ENCODE assay signal across 13 mouse cellular contexts in genomic region chr2:132211995-132212656, GRCm38 (mm10). TPM values are rescaled to one million over a fixed set of nuclear protein-coding genes. Genes with fewer than 3 reads are reported as not detected.
DNase-seq lines count a peak whose midpoint lies in the region; TF ChIP-seq lines count a peak whose summit lies in the region.
"Had no signal": no experiment of that assay in that cellular context is flagged by ENCODE, and none has a peak within 500 bp of the region (broad histone marks: within the 10 kb centered on the region; RNA-seq: fewer than 3 reads in every experiment).

No protein-coding gene starts in this region.

- intact Hi-C loops in heart, postnatal 25 days (cut with DNase I), result no loop called here

- peak; percentile 44 for DNase-seq in layer of hippocampus, adult 9-11 months
- no peak for DNase-seq in layer of hippocampus, postnatal 25 days (ENCODE audit: extremely low spot score in 1 of 2, low spot score in 1 of 2)
- peak; percentile 73 for DNase-seq in adrenal gland, postnatal 25 days
- DNase-seq in heart, postnatal 25 days (ENCODE audit: low spot score), result peak; percentile 21
- no peak for DNase-seq in cerebellum, adult 18-20 months
- DNase-seq in retina, embryonic 14.5 days (ENCODE audit: low spot score), result no peak
- DNase-seq in kidney, adult 18-20 months, result no peak
- DNase-seq: liver; thymus, postnatal 14 days had no signal

- no peak overlapping the region for H3K4me3 ChIP-seq in small intestine, adult 2 months (ENCODE audit: low read depth, low read length)
- H3K4me3 ChIP-seq: forebrain, embryonic 12.5 days; kidney, embryonic 15.5 days had no signal

- peak overlapping the region; percentile 40; the same call in 1 of the 2 replicates for H3K27ac ChIP-seq in small intestine, adult 2 months (ENCODE audit: insufficient read depth, low read depth, low read length)
- H3K27ac ChIP-seq: forebrain, embryonic 12.5 days; kidney, embryonic 15.5 days had no signal

- 59% methylated on average over 5 of the region's 5 CpGs for WGBS in small intestine, adult 2 months

- TF ChIP-seq CTCF in small intestine, adult 2 months (IDR thresholded peaks at IDR 0.05; ENCODE audit: extremely low read depth, insufficient read length, insufficient replicate concordance, low read depth, low read length), result no peak

- H3K36me3 ChIP-seq in small intestine, adult 2 months (ENCODE audit: control insufficient read depth, insufficient read depth, low read length), result no peaks in the 10 kb centered on the region
- H3K36me3 ChIP-seq: forebrain, embryonic 12.5 days; G1E; kidney, embryonic 15.5 days had no signal

- no peaks in the 10 kb centered on the region for H3K27me3 ChIP-seq in small intestine, adult 2 months (ENCODE audit: control insufficient read depth, insufficient read depth, low read length)
- H3K27me3 ChIP-seq: forebrain, embryonic 12.5 days; kidney, embryonic 15.5 days had no signal

- 0 out of 2 replicates have a peak, but pooled peaks have one; percentile 17 for TF ChIP-seq POLR2A in small intestine, adult 2 months (IDR thresholded peaks at IDR 0.05; ENCODE audit: low read depth, low read length)

- peaks cover 20% of the 10 kb centered on the region; the same call in 1 of the 2 replicates for H3K4me1 ChIP-seq in small intestine, adult 2 months (ENCODE audit: control insufficient read depth, insufficient read depth, insufficient read length, low read length)
- H3K4me1 ChIP-seq: forebrain, embryonic 12.5 days; kidney, embryonic 15.5 days had no signal

RNA-seq across cellular contexts. Expression of gene Tmem230, which starts 35.5 kb away (rescaled TPM):
- 10 to 100 TPM; 27.4 to 29.6 TPM for total RNA-seq in layer of hippocampus, postnatal 25 days (2021)
- 46.2 and 46.4 TPM in 2 replicates for total RNA-seq in adrenal gland, postnatal 25 days (2021)
- 10 to 100 TPM; 22.6 to 23.9 TPM for total RNA-seq in heart, postnatal 25 days (2021)
- polyA plus RNA-seq in small intestine, adult 2 months (2012; rRNA removed), result 112 and 227 TPM in 2 replicates

RNA-seq across cellular contexts. Expression of gene Pcna, which starts 41.0 kb away (rescaled TPM):
- total RNA-seq in layer of hippocampus, postnatal 25 days (2021), result 10 to 100 TPM; 47.4 to 50.8 TPM
- total RNA-seq in adrenal gland, postnatal 25 days (2021), result 92.6 and 103 TPM in 2 replicates
- 10 to 100 TPM; 37.5 to 40.9 TPM for total RNA-seq in heart, postnatal 25 days (2021)
- polyA plus RNA-seq in small intestine, adult 2 months (2012; rRNA removed), result 32.6 and 54.9 TPM in 2 replicates

RNA-seq across cellular contexts. Expression of gene Cds2, which starts 50.8 kb away (rescaled TPM):
- 100 to 1,000 TPM; 228 to 237 TPM for total RNA-seq in layer of hippocampus, postnatal 25 days (2021)
- total RNA-seq in adrenal gland, postnatal 25 days (2021), result 70.5 and 91.0 TPM in 2 replicates
- total RNA-seq in heart, postnatal 25 days (2021), result 10 to 100 TPM; 78.3 to 96.3 TPM
- 9.6 and 21.2 TPM in 2 replicates for polyA plus RNA-seq in small intestine, adult 2 months (2012; rRNA removed)

Comparison
In these comparisons a context has a peak if more than half of its experiments do, and no peak if none do; other contexts are left out.
1. DNase-seq: peak in layer of hippocampus, adult 9-11 months (single experiment), adrenal gland, postnatal 25 days (single experiment) and heart, postnatal 25 days (single experiment); none in layer of hippocampus, postnatal 25 days (0 of 2), cerebellum, adult 18-20 months (0 of 2), retina, embryonic 14.5 days (single experiment) and kidney, adult 18-20 months (single experiment).